Mouse (Mus musculus) cerebellum, adult 2 months (tissue): ENCODE measurements around the gene Fank1. TPM values are rescaled to one million over a fixed set of nuclear protein-coding genes. Genes with fewer than 3 reads are reported as not detected.
"Not testable (repeated sequence)": the region's sequence is repeated elsewhere in the genome, so short reads cannot be mapped to it uniquely, and the experiment has no call there.

ENCODE experiments used
- DNase-seq, 2 experiments: peaks; one replicate each; pipeline ENCODE4 v3.0.0; 2021
- H3K27ac ChIP-seq: fragments of 200-500 bp; 2 replicates; pipeline ENCODE4 v1.5.1; 2012; ENCODE audit warnings: low read length, control low read depth, inconsistent platforms; ENCODE audit not compliant: insufficient read depth
- H3K27me3 ChIP-seq: fragments of 200-500 bp; 2 replicates; pipeline ENCODE4 v1.6.1; 2012; ENCODE audit warnings: inconsistent platforms, mild to moderate bottlenecking, low read length, moderate library complexity; ENCODE audit not compliant: control insufficient read depth, insufficient read depth
- H3K4me1 ChIP-seq: fragments of 200-500 bp; 2 replicates; pipeline ENCODE4 v1.6.1; 2011; ENCODE audit warnings: low read length; ENCODE audit not compliant: control insufficient read depth, insufficient read depth
- H3K4me3 ChIP-seq: fragments of 200-500 bp; replicated peaks from 2 replicates; pipeline ENCODE3; 2011; ENCODE audit warnings: mild to moderate bottlenecking, low read depth, low read length, control low read depth; ENCODE audit not compliant: insufficient read depth
- CTCF ChIP-seq: fragments of 200-500 bp; IDR thresholded peaks from 2 replicates; pipeline ENCODE4 v1.5.1; 2011; ENCODE audit warnings: low read depth, mild to moderate bottlenecking, control low read depth, low read length, moderate library complexity, borderline replicate concordance; ENCODE audit not compliant: insufficient read depth
- POLR2A ChIP-seq: fragments of 200-500 bp; IDR thresholded peaks from 2 replicates; pipeline ENCODE4 v1.6.1; 2011; ENCODE audit warnings: low read length, control low read depth, borderline replicate concordance; ENCODE audit not compliant: insufficient read depth
- WGBS: fragments of 180-500 bp; shearing (Covaris S2); methylation state at CpG from one replicate; pipeline ENCODE4 v1.1.7; 2018; 5-methylcytosine and 5-hydroxymethylcytosine counted together
- polyA plus RNA-seq: library from polyadenylated mRNA; depleted of rRNA; stranded (reverse); fragments of >200 nt; gene quantifications from 2 replicates; pipeline ENCODE4 v1.2.3, GENCODE M21; 2012

The Fank1 gene
- polyA plus RNA-seq, 1 experiment: 1.5 TPM

- H3K4me1 ChIP-seq: no peaks in the 10 kb centered on the region
- H3K4me3 ChIP-seq: no peak overlapping the region
- no peak for DNase-seq
- TF ChIP-seq CTCF (no peak), POLR2A (no peak)
- H3K27ac ChIP-seq: no peak overlapping the region
- 96% methylated on average over 4 of the region's 4 CpGs for WGBS
- no peaks in the 10 kb centered on the region for H3K27me3 ChIP-seq
Observed at GRCm38 (mm10) chr7:133863684-133864083, 87.0 kb downstream of the Fank1 start.

DNA sequence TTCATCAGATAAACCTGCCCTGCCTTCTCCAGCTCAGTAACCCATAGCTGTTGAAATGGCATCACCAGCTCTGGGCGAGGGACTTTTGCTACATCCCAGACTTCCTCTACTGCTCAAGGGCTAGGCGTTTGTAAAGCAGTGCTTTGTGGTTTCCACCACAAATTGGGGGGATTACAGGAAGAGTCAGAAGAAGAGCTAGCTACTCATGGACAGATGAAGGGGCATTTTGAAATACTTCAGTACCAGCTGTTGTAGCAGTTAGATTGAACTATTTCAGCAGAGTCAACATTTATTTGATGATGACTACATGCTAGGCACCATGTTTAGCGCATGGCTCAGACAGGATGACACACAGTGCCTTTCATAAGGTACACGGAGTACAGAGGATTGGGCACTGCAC, 93.6 kb downstream of the Fank1 start:
- H3K27ac ChIP-seq: no peak overlapping the region
- H3K4me3 ChIP-seq: no peak overlapping the region
- no peak for TF ChIP-seq POLR2A
- no peak for TF ChIP-seq CTCF
- WGBS: 92% methylated on average over 4 of the region's 4 CpGs
- no peak for DNase-seq
- no peaks in the 10 kb centered on the region for H3K27me3 ChIP-seq
- H3K4me1 ChIP-seq: no peaks in the 10 kb centered on the region

- Histone ChIP-seq H3K27ac (no peak overlapping the region), H3K4me3 (no peak overlapping the region), H3K27me3 (no peaks in the 10 kb centered on the region), H3K4me1 (no peaks in the 10 kb centered on the region)
- DNase-seq: no peak
- no peak for TF ChIP-seq POLR2A
- TF ChIP-seq CTCF: no peak
- WGBS: 80% methylated on average over 5 of the region's 5 CpGs
Observed at GRCm38 (mm10) chr7:133872701-133873100, 96.0 kb downstream of the Fank1 start.

DNA sequence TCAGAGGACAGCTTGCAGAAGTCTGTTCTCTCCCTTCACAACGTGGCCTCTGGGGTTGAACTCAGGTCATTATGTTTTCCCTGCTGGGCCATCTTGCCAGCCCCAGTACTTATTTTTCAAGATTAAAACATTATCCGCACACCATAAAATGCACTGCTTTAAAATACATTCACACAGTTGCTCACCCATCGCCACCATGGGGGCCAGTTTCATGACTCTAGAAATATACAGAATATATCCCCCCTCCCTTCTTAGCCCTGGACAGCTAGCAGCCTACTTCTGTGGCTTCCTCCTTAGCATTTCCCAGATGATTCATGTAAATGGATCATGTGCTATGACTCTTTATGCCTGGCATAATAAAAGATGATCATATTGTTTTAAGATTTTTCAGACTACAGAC, 99.5 kb downstream of the Fank1 start:
- Histone ChIP-seq H3K4me3 (no peak overlapping the region), H3K27me3 (no peaks in the 10 kb centered on the region), H3K4me1 (no peaks in the 10 kb centered on the region), H3K27ac (no peak overlapping the region)
- no peak for DNase-seq
- TF ChIP-seq CTCF (no peak), POLR2A (no peak)
- 82% methylated on average over 3 of the region's 3 CpGs for WGBS

GRCm38 (mm10) chr7:133876646-133877342, 100.1 kb downstream of the Fank1 start:
- Histone ChIP-seq H3K4me1 (no peaks in the 10 kb centered on the region), H3K27me3 (no peaks in the 10 kb centered on the region), H3K27ac (no peak overlapping the region), H3K4me3 (no peak overlapping the region)
- WGBS: 77% methylated on average over 17 of the region's 17 CpGs
- TF ChIP-seq POLR2A: no peak
- TF ChIP-seq CTCF: no peak
- DNase-seq: no peak

- H3K4me3 ChIP-seq: no peak overlapping the region
- TF ChIP-seq CTCF (no peak), POLR2A (no peak)
- H3K4me1 ChIP-seq: no peaks in the 10 kb centered on the region
- 96% methylated on average over 8 of the region's 8 CpGs for WGBS
- H3K27ac ChIP-seq: no peak overlapping the region
- H3K27me3 ChIP-seq: no peaks in the 10 kb centered on the region
- DNase-seq: no peak
Observed at GRCm38 (mm10) chr7:133879761-133880160, 103.1 kb downstream of the Fank1 start.

DNA sequence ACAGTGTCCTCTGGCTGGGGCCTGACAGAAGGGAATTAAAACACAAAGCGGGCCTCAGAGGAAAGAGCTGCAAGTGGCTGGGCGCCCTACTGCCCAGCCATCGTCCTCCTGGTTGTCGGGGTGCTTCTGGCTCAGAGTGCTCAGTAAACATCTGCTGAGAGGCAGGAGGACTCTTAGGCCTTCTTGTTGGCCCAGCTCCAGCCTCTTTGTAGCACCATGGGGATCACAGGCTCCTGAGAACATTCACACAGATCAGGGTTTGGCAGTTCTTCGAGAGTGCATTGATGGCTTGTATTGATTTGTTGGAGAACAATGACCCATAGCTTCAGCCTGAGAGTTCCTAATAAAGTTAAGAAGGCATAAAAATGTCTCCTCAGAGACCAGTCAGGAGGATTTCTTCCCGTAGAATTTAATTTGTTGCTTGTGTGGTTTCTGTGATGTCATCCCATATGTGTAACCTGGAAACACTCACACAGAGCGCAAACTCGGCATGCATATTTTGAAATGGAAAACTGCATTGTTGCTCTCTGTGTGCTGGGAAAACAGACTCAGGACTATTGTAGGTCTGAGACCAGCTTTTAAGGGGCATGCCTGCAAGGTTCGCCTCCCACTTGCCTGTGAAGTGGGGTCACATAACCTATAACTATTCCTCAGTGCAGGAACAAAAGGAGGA, 108.2 kb downstream of the Fank1 start:
- DNase-seq, H3K27me3 ChIP-seq, H3K4me3 ChIP-seq, H3K4me1 ChIP-seq, H3K27ac ChIP-seq: not testable (repeated sequence)
- 36% methylated on average over 5 of the region's 9 CpGs for WGBS
